Mouse (Mus musculus): Measurements from ENCODE around the gene Cobll1.

DNA sequence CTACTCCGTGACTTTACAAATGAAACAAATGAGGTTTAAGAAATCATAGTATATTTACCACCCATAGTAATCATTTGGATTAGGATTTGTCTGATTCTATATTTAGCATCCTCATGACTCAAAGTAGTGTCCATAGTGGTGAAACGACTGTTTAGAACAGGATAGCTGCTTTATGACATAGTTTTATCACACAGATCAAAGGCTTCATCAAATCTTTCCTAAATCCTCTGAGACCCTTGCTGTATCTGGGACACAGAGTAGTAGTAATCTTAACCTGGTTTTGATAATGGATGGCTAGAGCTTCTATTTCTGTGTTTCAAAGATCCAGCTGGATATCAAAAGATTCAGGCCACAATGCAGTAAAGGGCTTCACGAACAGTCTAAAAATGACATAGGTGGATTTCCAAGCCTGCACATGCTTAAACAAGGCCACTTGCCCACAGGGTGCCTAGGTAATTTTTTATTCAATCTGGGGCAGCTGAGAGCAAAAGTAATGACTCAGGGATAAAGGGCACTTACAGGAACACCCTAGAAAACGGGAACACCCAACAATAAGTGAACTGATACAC lies 98.0 kb downstream of the Cobll1 start:
- no peak for TF ChIP-seq POLR2A (IDR thresholded peaks at IDR 0.05; ENCODE audit: extremely low read depth, insufficient read depth, low read length)
- TF ChIP-seq CTCF (IDR thresholded peaks at IDR 0.05; ENCODE audit: low read depth, low read length) = no peak

All from liver, adult 2 months (tissue).